Mouse (Mus musculus): ENCODE measurements around the gene Cmc1. TPM values are rescaled to one million over a fixed set of nuclear protein-coding genes. Genes with fewer than 3 reads are reported as not detected.

The Cmc1 gene
- polyA plus RNA-seq, 1 experiment, result 44.4 TPM

DNA sequence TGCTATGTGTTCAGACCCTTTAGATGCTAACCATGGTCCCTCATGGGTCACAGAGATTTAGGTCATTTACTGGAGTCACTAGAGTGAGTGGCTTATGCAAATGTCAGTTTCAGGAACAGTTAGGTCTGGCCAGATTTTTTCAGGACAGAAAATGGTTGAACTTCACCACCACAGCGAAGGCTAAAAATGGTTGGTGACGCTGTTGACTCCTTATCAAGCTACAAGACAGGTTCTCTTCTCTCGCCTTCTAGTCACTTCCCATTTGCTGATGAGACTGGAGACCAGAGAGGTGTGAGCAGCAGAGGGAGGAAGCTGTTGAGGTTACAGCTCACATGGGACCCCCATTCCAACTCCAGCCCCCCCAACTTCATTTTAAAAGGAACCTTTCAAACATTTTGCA lies 26.7 kb upstream of the Cmc1 start:
- no peak for TF ChIP-seq POLR2A (IDR thresholded peaks at IDR 0.05; ENCODE audit: low read depth, low read length)
- no peak for TF ChIP-seq CTCF (IDR thresholded peaks at IDR 0.05; ENCODE audit: borderline replicate concordance, insufficient read depth, low read length)
- Histone ChIP-seq H3K4me3 (ENCODE audit: insufficient read depth, low read length) (no peak overlapping the region), H3K27ac (ENCODE audit: insufficient read depth, low read length) (no peak overlapping the region)

DNA sequence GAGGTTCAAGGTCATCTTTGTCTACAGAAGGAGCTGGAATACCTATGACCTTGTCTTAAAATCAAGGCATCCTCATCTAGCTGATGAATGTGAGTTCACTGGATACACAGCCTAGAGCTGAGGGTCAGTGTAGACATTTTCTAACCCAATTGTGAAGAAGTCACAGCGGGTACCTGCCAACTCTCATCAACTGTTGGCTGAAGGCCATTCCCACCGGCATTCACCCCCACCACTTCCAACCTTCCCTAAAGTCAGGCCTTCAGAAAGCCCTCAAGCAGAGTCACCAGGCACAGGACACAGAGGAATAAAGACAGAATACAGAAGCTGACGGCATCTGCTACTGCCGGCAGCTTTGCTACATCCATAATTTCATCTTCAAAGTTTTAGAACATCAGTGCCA lies 25.4 kb upstream of the Cmc1 start:
- TF ChIP-seq CTCF (IDR thresholded peaks at IDR 0.05; ENCODE audit: borderline replicate concordance, insufficient read depth, low read length), result no peak
- no peak for TF ChIP-seq POLR2A (IDR thresholded peaks at IDR 0.05; ENCODE audit: low read depth, low read length)
- H3K4me1 ChIP-seq (ENCODE audit: control insufficient read depth, insufficient read depth, low read length), result no peaks in the 10 kb centered on the region
- H3K4me3 ChIP-seq (ENCODE audit: insufficient read depth, low read length), result no peak overlapping the region
- no peak overlapping the region for H3K27ac ChIP-seq (ENCODE audit: insufficient read depth, low read length)

More for the DNA sequence above, 26.7 kb upstream of the Cmc1 start:
- no peaks in the 10 kb centered on the region for H3K4me1 ChIP-seq (ENCODE audit: control insufficient read depth, insufficient read depth, low read length)

DNA sequence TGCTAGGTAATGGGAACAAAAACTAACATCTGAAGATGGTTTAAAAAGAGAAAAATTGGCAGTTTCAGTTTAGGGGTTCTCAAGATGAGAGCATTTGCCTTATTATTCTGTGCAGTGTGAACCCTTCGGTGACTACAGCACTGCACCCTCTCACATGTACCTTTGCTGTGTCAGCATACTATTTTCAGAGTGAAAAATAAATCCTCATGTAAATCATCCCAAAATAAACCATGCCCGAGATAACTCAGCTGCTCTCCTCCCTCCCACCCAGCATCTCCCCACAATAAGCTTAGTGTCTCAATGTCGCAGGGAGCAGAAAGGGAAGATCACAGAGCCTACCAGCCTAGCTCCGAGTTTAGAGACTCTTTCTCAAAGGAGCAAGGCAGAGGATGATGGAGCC lies 23.1 kb upstream of the Cmc1 start:
- TF ChIP-seq CTCF (IDR thresholded peaks at IDR 0.05; ENCODE audit: borderline replicate concordance, insufficient read depth, low read length) (no peak), POLR2A (IDR thresholded peaks at IDR 0.05; ENCODE audit: low read depth, low read length) (no peak)
- no peak overlapping the region for H3K27ac ChIP-seq (ENCODE audit: insufficient read depth, low read length)
- H3K4me1 ChIP-seq (ENCODE audit: control insufficient read depth, insufficient read depth, low read length), result no peaks in the 10 kb centered on the region
- H3K4me3 ChIP-seq (ENCODE audit: insufficient read depth, low read length), result no peak overlapping the region

DNA sequence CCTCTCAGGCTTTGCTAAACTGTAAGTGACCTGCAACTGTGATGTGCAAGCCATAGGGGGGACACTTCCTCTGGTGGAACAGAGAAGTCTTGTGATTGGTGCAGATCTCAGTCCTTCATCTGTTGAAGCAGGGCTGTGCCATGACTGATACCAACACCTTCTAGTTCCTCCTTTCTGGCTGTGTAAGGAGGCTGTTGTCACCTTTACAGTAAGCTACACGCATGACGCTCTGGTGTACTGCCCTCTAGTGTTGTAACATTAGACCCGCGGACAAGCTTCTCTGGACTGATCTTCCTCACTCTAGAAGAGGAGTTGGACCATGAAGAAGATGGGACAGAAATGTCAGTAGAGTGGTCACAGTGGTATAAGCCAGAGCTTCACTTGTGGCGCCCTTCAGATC lies 18.6 kb upstream of the Cmc1 start:
- H3K4me1 ChIP-seq (ENCODE audit: control insufficient read depth, insufficient read depth, low read length), result no peaks in the 10 kb centered on the region
- TF ChIP-seq POLR2A (IDR thresholded peaks at IDR 0.05; ENCODE audit: low read depth, low read length) (no peak), CTCF (IDR thresholded peaks at IDR 0.05; ENCODE audit: borderline replicate concordance, insufficient read depth, low read length) (no peak)
- H3K4me3 ChIP-seq (ENCODE audit: insufficient read depth, low read length), result no peak overlapping the region
- H3K27ac ChIP-seq (ENCODE audit: insufficient read depth, low read length), result no peak overlapping the region

DNA sequence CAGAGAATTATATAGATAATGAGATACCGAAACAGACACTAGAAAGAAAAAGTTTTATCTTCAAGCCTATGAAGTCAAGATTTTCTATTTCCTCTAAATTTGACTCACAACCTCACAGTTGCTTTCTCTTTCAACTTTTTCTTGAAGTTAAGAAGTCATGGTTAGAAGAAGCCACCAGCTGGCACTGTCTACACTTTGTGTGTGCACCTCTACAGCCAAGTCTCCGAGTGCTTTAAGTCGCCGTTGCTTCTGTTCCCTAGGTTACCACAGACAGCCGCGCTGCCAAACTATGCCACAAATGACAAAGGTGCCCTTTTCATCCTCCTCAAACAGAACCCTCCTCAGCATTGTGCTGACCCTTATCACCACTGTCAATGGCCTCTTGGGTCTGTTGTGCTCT lies 17.6 kb upstream of the Cmc1 start:
- Histone ChIP-seq H3K4me3 (ENCODE audit: insufficient read depth, low read length) (no peak overlapping the region), H3K4me1 (ENCODE audit: control insufficient read depth, insufficient read depth, low read length) (no peaks in the 10 kb centered on the region), H3K27ac (ENCODE audit: insufficient read depth, low read length) (no peak overlapping the region)
- TF ChIP-seq POLR2A (IDR thresholded peaks at IDR 0.05; ENCODE audit: low read depth, low read length) (no peak), CTCF (IDR thresholded peaks at IDR 0.05; ENCODE audit: borderline replicate concordance, insufficient read depth, low read length) (no peak)

DNA sequence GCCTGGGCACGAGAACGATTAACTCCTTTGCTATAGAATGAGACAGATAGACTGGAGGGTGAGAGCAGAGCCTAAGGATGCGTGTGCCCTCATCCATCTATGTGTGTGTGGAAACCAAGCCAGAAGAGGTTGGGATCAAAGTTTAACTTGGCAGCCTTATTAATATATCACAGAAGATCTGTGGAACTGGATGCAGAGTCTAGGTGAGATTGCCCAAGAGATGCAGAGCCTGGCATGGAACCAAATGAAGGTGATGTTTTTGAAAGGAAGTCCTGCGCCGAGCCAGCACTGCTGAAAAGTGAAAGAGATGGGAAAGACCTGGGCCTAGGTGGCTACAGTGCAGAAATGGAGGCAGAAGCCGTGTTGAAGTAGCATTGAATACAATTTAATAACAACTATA lies 11.6 kb upstream of the Cmc1 start:
- no peak for TF ChIP-seq POLR2A (IDR thresholded peaks at IDR 0.05; ENCODE audit: low read depth, low read length)
- no peak for TF ChIP-seq CTCF (IDR thresholded peaks at IDR 0.05; ENCODE audit: borderline replicate concordance, insufficient read depth, low read length)
- no peak overlapping the region for H3K4me3 ChIP-seq (ENCODE audit: insufficient read depth, low read length)
- H3K4me1 ChIP-seq (ENCODE audit: control insufficient read depth, insufficient read depth, low read length), result no peaks in the 10 kb centered on the region
- no peak overlapping the region for H3K27ac ChIP-seq (ENCODE audit: insufficient read depth, low read length)

DNA sequence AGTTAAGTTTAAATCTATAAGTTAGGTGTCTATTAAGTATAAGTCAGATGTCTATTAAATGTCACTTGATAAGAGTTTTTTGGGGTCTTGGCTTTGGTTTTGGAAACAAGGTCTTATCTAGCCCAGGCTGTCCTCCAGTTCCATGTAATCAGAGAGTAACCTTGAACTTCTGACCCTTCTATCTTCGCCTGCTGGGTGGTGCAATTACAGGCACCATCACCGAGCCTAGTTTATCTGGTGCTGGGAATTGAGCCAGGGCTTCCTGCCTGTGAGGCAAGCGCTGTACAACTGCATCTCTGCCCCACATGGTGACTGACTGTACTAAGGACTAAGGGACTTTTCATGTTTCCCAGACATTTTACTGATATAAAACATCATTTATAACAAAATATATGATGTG lies 10.0 kb upstream of the Cmc1 start:
- no peaks in the 10 kb centered on the region for H3K4me1 ChIP-seq (ENCODE audit: control insufficient read depth, insufficient read depth, low read length)
- no peak overlapping the region for H3K4me3 ChIP-seq (ENCODE audit: insufficient read depth, low read length)
- TF ChIP-seq POLR2A (IDR thresholded peaks at IDR 0.05; ENCODE audit: low read depth, low read length) (no peak), CTCF (IDR thresholded peaks at IDR 0.05; ENCODE audit: borderline replicate concordance, insufficient read depth, low read length) (no peak)
- H3K27ac ChIP-seq (ENCODE audit: insufficient read depth, low read length), result no peak overlapping the region

DNA sequence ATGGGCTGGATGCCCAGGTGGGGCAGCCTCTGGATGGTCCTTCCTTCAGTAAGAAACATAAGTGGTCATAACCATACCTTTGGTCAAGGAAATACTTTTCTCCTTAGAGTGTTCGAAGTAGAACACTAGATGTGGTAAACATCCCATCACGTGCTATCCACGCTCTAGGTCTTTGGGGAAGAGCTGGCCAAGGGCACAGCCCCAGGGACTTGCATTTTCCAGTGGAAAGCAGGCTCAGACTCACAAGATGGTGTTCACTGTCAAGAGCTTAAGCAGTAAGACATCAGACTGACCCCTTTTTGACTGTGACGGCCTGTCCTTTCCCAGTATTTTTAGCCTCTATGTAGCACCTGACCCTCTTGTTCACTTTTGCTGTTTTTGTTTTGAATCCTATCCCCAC lies 8.2 kb upstream of the Cmc1 start:
- no peaks in the 10 kb centered on the region for H3K4me1 ChIP-seq (ENCODE audit: control insufficient read depth, insufficient read depth, low read length)
- TF ChIP-seq POLR2A (IDR thresholded peaks at IDR 0.05; ENCODE audit: low read depth, low read length) (no peak), CTCF (IDR thresholded peaks at IDR 0.05; ENCODE audit: borderline replicate concordance, insufficient read depth, low read length) (no peak)
- H3K4me3 ChIP-seq (ENCODE audit: insufficient read depth, low read length), result no peak overlapping the region
- H3K27ac ChIP-seq (ENCODE audit: insufficient read depth, low read length), result no peak overlapping the region

DNA sequence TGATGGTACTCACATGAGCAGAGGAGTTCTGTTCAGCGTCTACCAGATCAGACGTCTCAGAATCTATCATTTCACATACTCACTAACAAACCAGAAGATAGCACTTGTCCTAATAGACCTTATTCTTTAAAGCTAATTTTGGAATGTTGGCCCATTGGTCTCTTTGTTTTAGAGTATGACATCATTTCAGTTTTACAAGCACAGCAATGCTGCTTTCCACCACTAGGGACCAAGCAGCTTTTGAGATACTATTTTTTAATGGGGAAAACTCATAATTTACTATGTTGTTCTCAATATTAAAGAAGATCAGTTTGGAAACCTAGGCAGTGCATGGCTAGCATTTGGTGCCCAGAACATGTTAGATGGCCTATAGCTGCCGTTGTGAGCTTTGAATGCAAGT lies 7.3 kb upstream of the Cmc1 start:
- TF ChIP-seq POLR2A (IDR thresholded peaks at IDR 0.05; ENCODE audit: low read depth, low read length) (no peak), CTCF (IDR thresholded peaks at IDR 0.05; ENCODE audit: borderline replicate concordance, insufficient read depth, low read length) (no peak)

DNA sequence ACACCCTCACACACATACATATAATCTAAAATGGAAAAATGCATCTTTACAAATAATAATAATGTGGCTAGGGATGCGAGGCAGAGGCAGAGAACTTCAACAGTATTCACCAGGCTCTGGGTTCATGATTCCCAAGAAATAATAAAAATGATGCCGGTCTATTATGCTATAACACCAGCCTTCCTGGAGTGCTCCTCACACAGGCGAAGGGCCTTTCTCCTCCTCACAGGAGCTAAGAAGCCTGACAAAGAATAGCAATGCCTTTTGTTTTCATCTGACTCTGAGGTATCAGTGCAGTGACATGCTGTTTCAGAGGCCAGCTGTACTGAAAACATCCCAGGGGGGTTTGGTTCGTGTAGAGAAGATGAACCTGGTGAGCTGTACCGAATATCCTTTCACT lies 4.7 kb upstream of the Cmc1 start:
- TF ChIP-seq POLR2A (IDR thresholded peaks at IDR 0.05; ENCODE audit: low read depth, low read length), result no peak
- TF ChIP-seq CTCF (IDR thresholded peaks at IDR 0.05; ENCODE audit: borderline replicate concordance, insufficient read depth, low read length), result no peak
- Histone ChIP-seq H3K4me3 (ENCODE audit: insufficient read depth, low read length) (no peak overlapping the region), H3K27ac (ENCODE audit: insufficient read depth, low read length) (no peak overlapping the region), H3K4me1 (ENCODE audit: control insufficient read depth, insufficient read depth, low read length) (no peaks in the 10 kb centered on the region)

More for the DNA sequence above, 7.3 kb upstream of the Cmc1 start:
- H3K4me3 ChIP-seq (ENCODE audit: insufficient read depth, low read length), result no peak overlapping the region
- H3K4me1 ChIP-seq (ENCODE audit: control insufficient read depth, insufficient read depth, low read length), result no peaks in the 10 kb centered on the region
- no peak overlapping the region for H3K27ac ChIP-seq (ENCODE audit: insufficient read depth, low read length)

DNA sequence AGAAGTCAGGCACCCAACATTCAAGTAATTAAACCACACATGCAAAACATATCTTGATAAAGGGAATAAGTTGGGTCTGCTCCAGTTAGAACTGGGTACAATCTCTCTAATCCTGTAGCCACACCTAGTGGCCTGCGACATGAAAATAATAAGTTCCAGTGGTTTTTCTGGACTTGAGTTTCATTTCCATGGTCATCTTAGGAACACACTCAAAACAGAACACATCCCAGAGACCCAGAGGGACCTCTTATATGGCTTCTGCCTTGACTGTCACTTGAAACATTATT lies 1.2 kb upstream of the Cmc1 start:
- no peak overlapping the region for H3K4me3 ChIP-seq (ENCODE audit: insufficient read depth, low read length)
- H3K4me1 ChIP-seq (ENCODE audit: control insufficient read depth, insufficient read depth, low read length), result peaks cover 5% of the 10 kb centered on the region; the same call in 1 of the 2 replicates
- TF ChIP-seq CTCF (IDR thresholded peaks at IDR 0.05; ENCODE audit: borderline replicate concordance, insufficient read depth, low read length) (no peak), POLR2A (IDR thresholded peaks at IDR 0.05; ENCODE audit: low read depth, low read length) (no peak)
- no peak overlapping the region for H3K27ac ChIP-seq (ENCODE audit: insufficient read depth, low read length)
